Mouse (Mus musculus) brain, embryonic 14.5 days (tissue): Measurements from ENCODE around the gene Limch1.

Source experiments
- CTCF ChIP-seq: fragments of 200-500 bp; IDR thresholded peaks from 2 replicates; pipeline ENCODE4 v1.5.1; 2012; ENCODE audit warnings: inconsistent platforms, mild to moderate bottlenecking, moderate library complexity, borderline replicate concordance; ENCODE audit not compliant: insufficient read depth, insufficient read length; ENCODE audit errors: extremely low read depth
- POLR2A ChIP-seq: fragments of 200-500 bp; IDR thresholded peaks from 2 replicates; pipeline ENCODE4 v1.6.1; 2012; ENCODE audit warnings: mild to moderate bottlenecking, inconsistent platforms, borderline replicate concordance; ENCODE audit not compliant: poor library complexity, insufficient read depth, insufficient read length, severe bottlenecking; ENCODE audit errors: extremely low read depth

GRCm38 (mm10) chr5:67096378-67096771 lies 350.7 kb downstream of the Limch1 start:
- no peak for TF ChIP-seq CTCF
- no peak for TF ChIP-seq POLR2A
